Mouse (Mus musculus) forebrain, embryonic 11.5 days (tissue): ENCODE results near the gene Map1lc3b. TPM values are rescaled to one million over a fixed set of nuclear protein-coding genes. Genes with fewer than 3 reads are reported as not detected.

ENCODE experiments used
- ATAC-seq: fragments of 200-750 bp; cut with Nextera tagmentation; replicated peaks from 2 replicates; pipeline ENCODE4 v1.8.0; 2017; ENCODE audit warnings: moderate TSS enrichment; ENCODE audit not compliant: low FRiP score
- DNase-seq: peaks from one replicate; pipeline ENCODE4 v3.0.0-alpha.2; 2017; ENCODE audit warnings: low spot score
- H3K27ac ChIP-seq: fragments of 300-500 bp; sonication (generic); 2 replicates; pipeline ENCODE4 v1.5.1; 2014; ENCODE audit warnings: low read depth, low read length
- H3K27me3 ChIP-seq: fragments of 300-500 bp; sonication (generic); 2 replicates; pipeline ENCODE4 v1.6.1; 2014; ENCODE audit warnings: mild to moderate bottlenecking, low read length, mixed read lengths; ENCODE audit not compliant: control insufficient read depth, insufficient read depth
- H3K36me3 ChIP-seq: fragments of 300-500 bp; sonication (generic); 2 replicates; pipeline ENCODE4 v1.6.1; 2014; ENCODE audit warnings: mild to moderate bottlenecking, low read length, moderate library complexity, mixed read lengths; ENCODE audit not compliant: control insufficient read depth, insufficient read depth
- H3K4me1 ChIP-seq: fragments of 300-500 bp; sonication (generic); replicated peaks from 2 replicates; pipeline ENCODE4 v1.6.1; 2014; ENCODE audit warnings: low read length, mixed read lengths; ENCODE audit not compliant: control insufficient read depth, insufficient read depth
- H3K4me2 ChIP-seq: fragments of 300-500 bp; sonication (generic); 2 replicates; pipeline ENCODE4 v1.6.1; 2014; ENCODE audit warnings: low read depth, mild to moderate bottlenecking, low read length, moderate library complexity, mixed read lengths; ENCODE audit not compliant: severe bottlenecking
- H3K4me3 ChIP-seq: fragments of 300-500 bp; sonication (generic); 2 replicates; pipeline ENCODE4 v1.5.1; 2014; ENCODE audit warnings: low read depth, low read length
- H3K9ac ChIP-seq: fragments of 300-500 bp; sonication (generic); 2 replicates; pipeline ENCODE4 v1.6.1; 2014; ENCODE audit warnings: low read length
- H3K9me3 ChIP-seq: fragments of 300-500 bp; sonication (generic); 2 replicates; pipeline ENCODE4 v1.6.1; 2016; ENCODE audit warnings: low read length, mixed read lengths; ENCODE audit not compliant: control insufficient read depth
- WGBS: fragments of 180-500 bp; shearing (Covaris S2); extraction: QIAGEN DNeasy Blood & Tissue Kit; methylation state at CpG from one replicate; pipeline ENCODE4 v1.1.7; 2014; 5-methylcytosine and 5-hydroxymethylcytosine counted together
- polyA plus RNA-seq: library from polyadenylated mRNA; unstranded; fragments of >200 nt; fragmentation: Nextera tagmentation; extraction: Ambion mirVana; gene quantifications from 2 replicates; pipeline ENCODE4 v1.2.1, GENCODE M21; 2014

Map1lc3b gene
- polyA plus RNA-seq, 1 experiment from 2014 or later: 217 TPM

DNA sequence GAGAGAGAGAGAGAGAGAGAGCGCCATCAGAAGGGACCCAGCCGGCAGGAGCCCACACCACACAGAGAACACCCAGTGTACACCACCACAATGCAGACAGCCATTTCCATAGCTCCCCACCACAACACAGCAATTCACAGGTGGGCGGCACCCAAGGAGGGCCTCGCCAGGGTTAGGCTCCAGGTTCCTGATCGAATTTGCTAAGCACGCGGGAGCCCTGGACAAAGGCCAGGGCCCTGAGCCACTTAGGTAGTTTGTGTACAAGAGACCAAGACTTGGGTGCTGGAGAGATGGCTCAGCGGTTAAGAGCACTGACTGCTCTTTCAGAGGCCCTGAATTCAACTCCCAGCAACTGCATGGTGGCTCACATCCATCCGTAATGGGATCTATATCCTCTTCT is 37.7 kb upstream of the Map1lc3b start:
- 91% methylated on average over 8 of the region's 9 CpGs for WGBS
- peaks cover 5% of the 10 kb centered on the region; the same call in 1 of the 2 replicates for H3K36me3 ChIP-seq
- no peak for ATAC-seq

GRCm38 (mm10) chr8:121553831-121554475 is 36.2 kb upstream of the Map1lc3b start:
- Histone ChIP-seq H3K27me3 (no peaks in the 10 kb centered on the region), H3K27ac (no peak overlapping the region), H3K4me3 (no peak overlapping the region), H3K4me1 (no peaks in the 10 kb centered on the region), H3K9me3 (no peaks in the 10 kb centered on the region), H3K36me3 (peaks cover 5% of the 10 kb centered on the region; the same call in 1 of the 2 replicates), H3K9ac (no peak overlapping the region), H3K4me2 (no peak overlapping the region)
- WGBS: 94% methylated on average over 32 of the region's 32 CpGs
- DNase-seq: no peak
- no peak for ATAC-seq

More for the DNA sequence above, 37.7 kb upstream of the Map1lc3b start:
- H3K4me2 ChIP-seq: no peak overlapping the region
- H3K4me3 ChIP-seq: no peak overlapping the region
- no peak for DNase-seq
- no peaks in the 10 kb centered on the region for H3K4me1 ChIP-seq
- no peak overlapping the region for H3K9ac ChIP-seq
- H3K9me3 ChIP-seq: no peaks in the 10 kb centered on the region
- no peak overlapping the region for H3K27ac ChIP-seq
- no peaks in the 10 kb centered on the region for H3K27me3 ChIP-seq

DNA sequence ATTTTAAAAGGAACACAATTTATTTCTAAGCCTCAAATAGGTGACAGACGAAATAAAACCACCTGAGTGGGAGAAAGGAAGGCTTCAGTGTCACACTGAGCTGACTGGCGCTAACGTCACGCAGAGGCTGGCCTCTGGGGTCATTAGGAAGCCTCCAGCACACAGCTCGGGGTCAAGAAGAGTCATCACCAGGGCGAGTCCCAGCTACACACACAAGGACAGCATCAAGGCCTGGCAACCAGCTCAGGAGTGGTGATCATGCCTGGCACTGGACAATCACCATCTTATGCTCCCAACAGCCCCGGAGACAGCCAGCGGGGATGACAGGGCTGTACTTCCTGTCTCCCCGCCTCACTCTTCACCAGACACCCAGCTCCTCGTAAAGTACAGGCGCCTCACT is 32.4 kb upstream of the Map1lc3b start:
- Histone ChIP-seq H3K4me2 (no peak overlapping the region), H3K36me3 (peaks cover 5% of the 10 kb centered on the region; the same call in 1 of the 2 replicates), H3K27me3 (no peaks in the 10 kb centered on the region), H3K9me3 (no peaks in the 10 kb centered on the region), H3K27ac (no peak overlapping the region), H3K9ac (no peak overlapping the region), H3K4me3 (no peak overlapping the region), H3K4me1 (no peaks in the 10 kb centered on the region)
- WGBS: 93% methylated on average over 11 of the region's 11 CpGs
- ATAC-seq (no peak), DNase-seq (no peak)

GRCm38 (mm10) chr8:121558538-121558937 is 31.6 kb upstream of the Map1lc3b start:
- Histone ChIP-seq H3K4me1 (no peaks in the 10 kb centered on the region), H3K9me3 (no peaks in the 10 kb centered on the region), H3K4me3 (no peak overlapping the region), H3K36me3 (peaks cover 3% of the 10 kb centered on the region; the same call in 1 of the 2 replicates), H3K9ac (no peak overlapping the region), H3K4me2 (no peak overlapping the region), H3K27me3 (no peaks in the 10 kb centered on the region), H3K27ac (no peak overlapping the region)
- DNase-seq: no peak
- WGBS: 93% methylated on average over 16 of the region's 16 CpGs
- no peak for ATAC-seq

DNA sequence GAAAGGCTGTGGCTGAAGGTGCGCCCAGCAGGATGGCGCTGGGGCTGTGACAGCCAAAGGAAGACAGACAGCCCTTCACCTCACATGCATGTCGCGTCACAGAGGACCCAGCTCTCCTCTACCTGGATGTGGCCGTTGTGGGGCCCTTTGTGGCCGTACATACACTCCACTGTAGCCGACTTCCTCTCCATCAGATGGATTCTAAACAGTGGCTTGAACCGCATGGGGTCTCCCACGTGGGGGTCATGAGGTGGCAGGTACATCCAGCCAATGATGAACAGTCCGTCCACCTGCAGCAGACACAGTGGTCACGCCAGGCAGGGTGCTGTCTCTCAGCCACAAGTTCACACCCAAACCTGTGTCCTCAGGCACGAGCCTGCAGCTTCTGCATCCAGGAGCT is 30.4 kb upstream of the Map1lc3b start:
- H3K9me3 ChIP-seq: no peaks in the 10 kb centered on the region
- WGBS: 92% methylated on average over 12 of the region's 12 CpGs
- H3K36me3 ChIP-seq: no peaks in the 10 kb centered on the region; the same call in 1 of the 2 replicates
- no peak overlapping the region for H3K4me2 ChIP-seq
- H3K4me1 ChIP-seq: no peaks in the 10 kb centered on the region
- H3K27ac ChIP-seq: no peak overlapping the region
- H3K27me3 ChIP-seq: no peaks in the 10 kb centered on the region
- H3K9ac ChIP-seq: no peak overlapping the region
- no peak overlapping the region for H3K4me3 ChIP-seq
- ATAC-seq: no peak
- DNase-seq: no peak

GRCm38 (mm10) chr8:121560432-121561100 is 29.6 kb upstream of the Map1lc3b start:
- no peak overlapping the region for H3K4me2 ChIP-seq
- H3K4me1 ChIP-seq: no peaks in the 10 kb centered on the region
- H3K4me3 ChIP-seq: no peak overlapping the region
- no peak for DNase-seq
- 94% methylated on average over 7 of the region's 7 CpGs for WGBS
- no peak overlapping the region for H3K9ac ChIP-seq
- H3K27ac ChIP-seq: no peak overlapping the region
- H3K9me3 ChIP-seq: no peaks in the 10 kb centered on the region
- no peak for ATAC-seq
- no peaks in the 10 kb centered on the region for H3K27me3 ChIP-seq
- H3K36me3 ChIP-seq: no peaks in the 10 kb centered on the region; the same call in 1 of the 2 replicates

DNA sequence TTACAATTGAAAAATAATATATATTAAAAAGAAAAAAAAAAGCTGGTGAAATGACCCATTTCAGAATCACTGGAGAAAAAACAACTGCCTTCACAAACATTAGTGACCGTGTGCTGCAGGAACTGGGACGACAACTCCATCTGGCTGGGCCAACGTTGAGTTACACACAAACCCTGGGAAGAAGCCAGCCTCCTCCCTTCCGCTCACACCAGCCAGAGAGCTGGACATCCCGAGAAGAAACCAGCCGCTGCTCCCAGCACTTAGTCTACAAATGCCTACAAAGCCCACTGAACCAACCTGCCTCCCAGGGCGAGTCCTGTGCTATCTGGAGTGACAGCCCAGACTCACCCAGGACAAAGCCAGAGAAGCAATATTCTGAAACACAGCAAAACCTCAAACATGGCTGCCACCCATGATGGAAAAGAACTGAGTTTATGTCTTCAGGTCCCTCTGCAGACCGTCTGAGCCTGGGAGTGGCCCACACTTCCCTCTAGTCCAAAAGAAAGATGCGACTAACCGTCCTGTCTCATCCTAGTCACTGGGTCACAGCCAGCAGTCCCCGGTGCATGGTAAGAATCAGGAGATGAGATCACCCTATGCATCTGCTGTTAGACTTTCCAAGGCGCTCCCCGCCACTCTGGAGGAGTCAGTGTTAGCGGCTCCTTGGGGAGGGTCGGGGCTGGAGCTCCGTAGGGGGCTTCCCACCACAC is 28.4 kb upstream of the Map1lc3b start:
- Histone ChIP-seq H3K4me2 (no peak overlapping the region), H3K4me1 (no peaks in the 10 kb centered on the region), H3K9me3 (no peaks in the 10 kb centered on the region), H3K36me3 (no peaks in the 10 kb centered on the region; the same call in 1 of the 2 replicates), H3K27me3 (no peaks in the 10 kb centered on the region), H3K4me3 (no peak overlapping the region), H3K27ac (no peak overlapping the region), H3K9ac (no peak overlapping the region)
- ATAC-seq: no peak
- DNase-seq: no peak
- WGBS: 90% methylated on average over 16 of the region's 16 CpGs

DNA sequence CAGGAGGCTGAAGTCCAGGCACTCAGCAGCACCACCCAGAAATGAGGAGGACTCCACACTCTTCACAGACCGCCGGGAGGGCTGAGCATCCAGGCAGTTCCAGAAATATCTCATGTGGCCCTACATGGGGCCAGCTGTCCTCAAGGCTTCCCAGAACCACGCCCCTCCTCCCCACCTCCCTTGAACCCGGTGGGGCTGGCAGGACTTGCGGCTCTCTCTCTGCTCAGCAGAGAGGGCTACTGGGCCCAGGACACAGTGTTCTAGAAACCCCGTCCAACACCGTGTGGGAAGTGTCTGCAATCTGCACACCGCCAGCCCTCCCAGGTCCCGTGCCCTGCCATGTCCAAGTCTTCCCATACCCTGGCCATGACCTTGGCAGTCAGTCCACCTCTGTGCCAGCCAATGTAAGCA is 27.2 kb upstream of the Map1lc3b start:
- Histone ChIP-seq H3K9ac (no peak overlapping the region), H3K4me1 (no peaks in the 10 kb centered on the region), H3K9me3 (no peaks in the 10 kb centered on the region), H3K27ac (no peak overlapping the region), H3K27me3 (no peaks in the 10 kb centered on the region), H3K36me3 (no peaks in the 10 kb centered on the region; the same call in 1 of the 2 replicates), H3K4me3 (no peak overlapping the region), H3K4me2 (no peak overlapping the region)
- ATAC-seq: no peak
- 83% methylated on average over 9 of the region's 9 CpGs for WGBS
- no peak for DNase-seq
